Mouse (Mus musculus): ENCODE measurements around the gene Tmem262. TPM values are rescaled to one million over a fixed set of nuclear protein-coding genes. Genes with fewer than 3 reads are reported as not detected.

Gene Tmem262
- not detected for polyA plus RNA-seq (2017; shearing (Covaris generic))

DNA sequence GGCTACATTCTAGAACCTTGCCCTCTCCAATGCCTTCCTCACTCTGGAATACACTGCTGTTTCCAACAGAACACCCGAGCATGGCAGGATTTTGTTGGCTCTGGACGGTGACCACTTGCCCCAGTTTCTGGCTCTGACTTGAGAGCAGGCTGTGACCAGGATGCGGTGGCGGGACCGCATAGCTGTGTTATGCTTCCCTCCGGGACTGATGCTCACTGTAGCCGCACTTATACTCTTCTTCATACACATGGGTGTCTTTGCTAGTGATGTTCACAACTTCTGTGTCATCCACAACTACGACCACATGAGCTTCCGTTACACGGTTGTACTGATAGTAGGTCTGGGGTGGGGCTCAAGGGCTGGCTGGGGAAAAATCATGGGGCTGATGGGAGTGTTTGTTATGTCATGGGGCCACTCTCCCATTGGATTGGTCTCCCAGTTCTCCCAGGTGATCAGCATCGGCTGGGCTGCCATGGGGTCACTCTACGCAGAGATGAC, at the start of gene Tmem262:
TSS of gene Tmem262 (plus strand) at position 51 of the 498 bp plus-strand sequence.

GRCm38 (mm10) chr19:6046294-6047153, 33.3 kb upstream of the Tmem262 start, which contains the start of gene Syvn1:
Syvn1 (plus strand) TSS chr19:6046576.

DNA sequence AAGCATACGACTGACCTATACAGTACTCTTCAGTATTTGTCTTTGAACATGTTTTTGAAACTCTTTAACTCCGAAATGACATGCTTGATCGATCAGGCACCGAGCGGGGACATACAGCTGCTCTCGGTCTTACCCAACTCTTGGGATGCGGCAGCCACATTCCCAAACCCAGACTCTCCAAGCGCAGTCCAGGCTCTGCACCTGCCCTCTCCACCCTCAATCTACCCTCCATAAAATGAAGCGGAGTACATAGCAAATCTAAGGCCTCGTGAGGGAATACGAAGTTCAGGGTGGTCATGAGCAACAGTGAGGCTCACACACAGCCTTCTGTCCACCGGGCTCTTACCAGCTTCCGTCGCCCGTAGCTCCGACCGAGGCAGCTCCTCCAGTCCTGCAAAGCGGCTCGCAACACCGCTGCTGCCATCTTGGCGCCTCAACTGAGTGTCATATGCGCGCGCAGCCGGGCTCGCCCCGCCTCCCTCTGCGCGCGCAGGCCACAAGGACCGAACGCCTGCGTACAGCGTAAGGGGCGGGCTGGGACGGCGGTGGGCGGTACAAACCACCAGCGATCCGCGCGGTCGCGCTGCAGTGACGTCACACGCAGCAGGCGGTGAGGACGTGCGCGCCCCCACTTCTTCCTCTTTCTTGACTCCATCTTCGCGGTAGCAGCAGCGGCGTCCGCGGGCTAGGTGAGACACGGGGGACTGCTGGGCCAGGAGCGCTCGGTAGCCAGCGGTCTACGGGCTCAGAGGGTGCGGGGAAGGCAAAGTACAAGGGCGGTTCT, 22.3 kb upstream of the Tmem262 start, which contains the start of the genes Mrpl49 and Fau:
TSS of gene Mrpl49 (minus strand) at position 473 of the 784 bp plus-strand sequence.
TSS of gene Fau (plus strand) at position 532 of the 784 bp plus-strand sequence.

DNA sequence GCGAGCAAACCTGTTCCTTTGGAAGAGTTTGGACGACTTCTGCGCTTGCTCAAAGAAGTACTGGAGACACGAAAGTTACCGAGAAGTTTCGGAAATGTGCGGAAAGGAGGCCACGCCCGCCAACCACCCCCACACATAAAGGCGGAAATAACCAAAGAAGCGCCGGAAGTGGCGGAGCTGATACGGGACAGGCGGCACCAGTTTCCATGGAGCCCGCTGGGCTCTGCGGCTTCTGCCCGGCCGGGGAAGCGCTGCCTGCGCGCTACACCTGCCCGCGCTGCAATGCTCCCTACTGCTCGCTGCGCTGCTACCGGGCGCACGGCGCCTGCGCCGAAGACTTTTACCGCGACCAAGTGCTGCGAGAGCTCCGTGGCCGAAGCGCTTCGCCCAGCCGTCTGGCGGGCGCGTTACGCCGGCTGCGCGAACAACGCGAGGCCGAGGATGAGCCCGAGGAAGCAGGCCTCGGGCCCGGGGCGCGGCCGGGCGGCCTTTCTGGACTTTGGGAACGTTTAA, 18.8 kb upstream of the Tmem262 start, which contains the start of gene Znhit2:
TSS of gene Znhit2 (plus strand) at position 172 of the 513 bp plus-strand sequence.

DNA sequence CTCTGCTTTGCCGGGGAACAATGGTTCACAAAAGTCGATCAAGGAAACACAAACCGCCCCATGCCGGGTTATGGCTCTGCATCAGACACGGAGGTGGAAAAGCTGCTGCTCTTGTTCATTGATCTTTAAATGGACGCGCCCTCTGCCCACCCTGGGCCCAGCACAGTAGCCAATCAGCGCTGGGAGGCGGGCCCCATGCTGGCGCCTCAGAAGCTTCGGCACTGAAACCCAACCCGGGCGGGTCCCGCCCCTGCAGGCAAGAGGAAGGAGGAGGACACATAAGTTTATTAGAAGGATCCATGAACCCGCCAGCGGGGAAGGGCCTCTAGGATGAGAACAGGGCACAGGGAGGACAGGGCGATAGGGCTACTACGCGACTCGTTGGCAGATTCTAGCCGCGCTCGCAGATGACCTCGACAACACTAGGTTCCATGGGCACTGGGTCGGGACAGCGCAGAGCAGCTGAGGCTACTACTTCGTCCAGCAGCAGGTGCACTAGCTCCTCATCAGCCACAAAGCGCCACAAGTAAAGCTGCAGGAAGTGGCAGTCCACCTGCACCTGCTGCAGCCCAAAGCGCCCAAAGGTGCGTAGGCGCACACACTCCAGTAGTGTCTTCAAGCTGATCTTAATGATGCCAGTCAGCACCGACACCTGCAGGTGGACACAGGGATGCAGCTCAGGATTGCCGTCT, 12.0 kb upstream of the Tmem262 start, which contains the start of gene Tm7sf2:
TSS of gene Tm7sf2 (minus strand) at position 650 of the 692 bp plus-strand sequence.

DNA sequence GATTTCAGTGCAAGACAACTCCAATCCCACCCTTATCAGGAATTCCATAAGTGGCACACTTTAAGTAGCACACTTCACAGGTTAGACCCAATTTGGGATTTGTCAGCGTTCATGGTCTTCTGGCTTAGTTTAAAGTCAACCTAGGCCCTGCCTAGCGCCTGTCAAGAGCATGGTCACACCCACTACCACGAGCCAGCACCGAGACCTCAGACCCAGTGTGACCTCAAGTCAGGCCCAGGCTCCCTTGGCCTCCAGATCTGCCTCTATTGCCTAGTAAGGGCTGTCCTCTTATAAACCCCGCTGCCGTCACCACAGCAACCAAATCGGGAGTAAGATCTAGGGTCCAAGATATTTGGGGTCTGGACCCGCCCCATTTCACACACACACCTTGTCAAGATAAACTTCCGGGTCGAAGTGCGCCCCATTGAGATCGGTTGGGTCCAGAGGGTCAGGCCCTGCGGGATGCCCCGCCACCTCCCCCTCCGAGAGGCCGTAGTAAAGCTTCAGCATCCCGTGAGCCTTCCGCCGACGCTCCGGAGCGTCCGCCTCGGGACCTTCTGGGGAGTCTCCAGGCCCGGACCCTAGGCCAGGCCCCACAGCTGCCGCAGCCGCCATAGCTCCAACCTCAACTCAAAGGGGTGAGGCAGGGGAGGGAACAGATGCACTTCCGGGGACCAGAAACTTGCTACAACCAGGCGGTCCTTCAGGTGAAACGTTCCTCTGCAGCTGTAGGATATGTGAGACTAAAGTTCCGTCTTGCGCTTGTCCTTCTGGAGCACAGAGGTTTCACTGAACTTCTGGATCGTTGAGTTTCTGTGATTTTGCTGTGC, 3.1 kb upstream of the Tmem262 start, which contains the start of gene Vps51:
TSS of gene Vps51 (minus strand) at position 668 of the 830 bp plus-strand sequence.

DNA sequence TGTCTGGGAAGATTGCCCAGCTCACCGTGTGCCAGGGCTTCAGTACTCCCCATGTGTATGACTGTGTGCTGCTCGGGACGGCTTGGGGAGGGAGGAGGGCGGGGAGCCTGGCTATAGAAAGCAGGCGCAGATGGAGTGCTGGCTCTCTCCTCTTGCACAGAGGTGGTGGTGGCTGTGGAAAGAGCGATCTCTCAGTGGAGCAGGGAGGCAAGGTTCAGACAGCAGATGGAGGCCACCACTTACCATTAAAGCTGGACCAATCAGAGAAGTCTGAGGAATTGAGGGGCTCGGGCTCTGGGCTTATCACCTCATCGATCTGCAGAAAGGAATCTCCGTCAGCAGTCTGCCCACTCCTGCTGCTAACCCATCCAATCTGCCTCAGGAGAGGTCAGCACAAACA, 2.3 kb downstream of the Tmem262 start, which contains the start of gene Gm28374:
TSS of gene Gm28374 (minus strand) at position 101 of the 400 bp plus-strand sequence.

GRCm38 (mm10) chr19:6084478-6085248, 4.8 kb downstream of the Tmem262 start, which contains the start of the genes Zfpl1 and Cdca5:
Zfpl1 (minus strand) TSS chr19:6084956.
Cdca5 (plus strand) TSS chr19:6084983.

GRCm38 (mm10) chr19:6094119-6094518, 14.3 kb downstream of the Tmem262 start, which contains the start of gene AC131692.1:
AC131692.1 (plus strand) TSS chr19:6094419.

DNA sequence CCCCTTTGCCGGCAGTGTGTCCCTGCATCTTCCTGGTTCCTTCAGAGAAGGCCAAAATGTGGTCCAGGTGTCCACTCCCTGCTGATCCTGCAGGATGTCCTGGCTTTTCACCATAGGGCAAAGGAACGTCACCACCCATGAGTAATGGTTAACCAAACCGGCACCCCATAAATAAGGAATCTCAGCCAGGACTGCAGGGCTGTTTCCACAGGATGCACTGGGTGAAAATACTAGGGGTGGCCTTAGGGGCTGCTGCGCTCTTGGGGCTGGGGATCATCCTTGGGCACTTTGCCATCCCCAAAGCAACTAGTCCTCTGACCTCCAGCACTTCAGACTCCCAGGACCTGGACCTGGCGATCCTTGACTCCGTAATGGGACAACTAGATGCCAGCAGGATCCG, 25.8 kb downstream of the Tmem262 start, which contains the start of gene Naaladl1:
TSS of gene Naaladl1 (plus strand) at position 197 of the 400 bp plus-strand sequence.

GRCm38 (mm10) chr19:6117986-6118676, 38.3 kb downstream of the Tmem262 start, which contains the start of gene Sac3d1:
Sac3d1 (minus strand) TSS chr19:6118650.

GRCm38 (mm10) chr19:6127760-6128341, 48.0 kb downstream of the Tmem262 start, which contains the start of gene Snx15:
Snx15 (minus strand) TSS chr19:6128304.

Other genes starting within 250 kb of the Tmem262 start
- gene Frmd8, start 204.8 kb upstream of the Tmem262 start, polyA plus RNA-seq (2017; shearing (Covaris generic)), result 341 TPM
- gene Slc25a45, start 202.2 kb upstream of the Tmem262 start, polyA plus RNA-seq (2017; shearing (Covaris generic)), result 49.6 TPM
- 0.65 TPM for gene Tigd3, start 185.9 kb upstream of the Tmem262 start, polyA plus RNA-seq (2017; shearing (Covaris generic))
- 210 TPM for gene Dpf2, start 167.0 kb upstream of the Tmem262 start, polyA plus RNA-seq (2017; shearing (Covaris generic))
- gene Cdc42ep2, start 155.2 kb upstream of the Tmem262 start, polyA plus RNA-seq (2017; shearing (Covaris generic)), result 0.34 TPM
- gene Pola2, start 115.8 kb upstream of the Tmem262 start, polyA plus RNA-seq (2017; shearing (Covaris generic)), result 56.4 TPM
- gene Slc22a20, start 93.9 kb upstream of the Tmem262 start, polyA plus RNA-seq (2017; shearing (Covaris generic)), result not detected
- gene Capn1, start 64.1 kb upstream of the Tmem262 start, polyA plus RNA-seq (2017; shearing (Covaris generic)), result 71.0 TPM
- gene Syvn1, start 33.5 kb upstream of the Tmem262 start, polyA plus RNA-seq (2017; shearing (Covaris generic)), result 63.0 TPM
- 56.0 TPM for gene Mrpl49, start 22.2 kb upstream of the Tmem262 start, polyA plus RNA-seq (2017; shearing (Covaris generic))
- 820 TPM for gene Fau, start 22.2 kb upstream of the Tmem262 start, polyA plus RNA-seq (2017; shearing (Covaris generic))
- gene Znhit2, start 18.8 kb upstream of the Tmem262 start, polyA plus RNA-seq (2017; shearing (Covaris generic)), result 10.9 TPM
- gene Tm7sf2, start 11.7 kb upstream of the Tmem262 start, polyA plus RNA-seq (2017; shearing (Covaris generic)), result 20.5 TPM
- gene Vps51, start 2.8 kb upstream of the Tmem262 start, polyA plus RNA-seq (2017; shearing (Covaris generic)), result 98.9 TPM
- 0.73 TPM for gene Gm28374, start 2.2 kb downstream of the Tmem262 start, polyA plus RNA-seq (2017; shearing (Covaris generic))
- gene Zfpl1, start 4.9 kb downstream of the Tmem262 start, polyA plus RNA-seq (2017; shearing (Covaris generic)), result 53.7 TPM
- 5.6 TPM for gene Cdca5, start 5.0 kb downstream of the Tmem262 start, polyA plus RNA-seq (2017; shearing (Covaris generic))
- not detected for gene AC131692.1, start 14.4 kb downstream of the Tmem262 start, polyA plus RNA-seq (2017; shearing (Covaris generic))
- not detected for gene Naaladl1, start 25.7 kb downstream of the Tmem262 start, polyA plus RNA-seq (2017; shearing (Covaris generic))
- 2.7 TPM for gene Sac3d1, start 38.6 kb downstream of the Tmem262 start, polyA plus RNA-seq (2017; shearing (Covaris generic))
- gene Snx15, start 48.3 kb downstream of the Tmem262 start, polyA plus RNA-seq (2017; shearing (Covaris generic)), result 43.1 TPM
- gene Batf2, start 61.0 kb downstream of the Tmem262 start, polyA plus RNA-seq (2017; shearing (Covaris generic)), result not detected
- gene Arl2, start 61.5 kb downstream of the Tmem262 start, polyA plus RNA-seq (2017; shearing (Covaris generic)), result 25.0 TPM
- 0.28 TPM for gene Majin, start 104.4 kb downstream of the Tmem262 start, polyA plus RNA-seq (2017; shearing (Covaris generic))
- gene Gpha2, start 146.3 kb downstream of the Tmem262 start, polyA plus RNA-seq (2017; shearing (Covaris generic)), result not detected
- 14.8 TPM for gene Ppp2r5b, start 155.8 kb downstream of the Tmem262 start, polyA plus RNA-seq (2017; shearing (Covaris generic))
- gene Atg2a, start 161.6 kb downstream of the Tmem262 start, polyA plus RNA-seq (2017; shearing (Covaris generic)), result 48.1 TPM
- gene Ehd1, start 196.7 kb downstream of the Tmem262 start, polyA plus RNA-seq (2017; shearing (Covaris generic)), result 25.5 TPM
- 0.37 TPM for gene Cdc42bpg, start 226.4 kb downstream of the Tmem262 start, polyA plus RNA-seq (2017; shearing (Covaris generic))

Data from inflammation-experienced regulatory T-cells, adult 16 weeks (primary cell).